Mouse (Mus musculus) heart, embryonic 14.5 days (tissue): ENCODE measurements at regions not wholly inside any gene's neighbourhood (a gene's known extent, or its start where the extent isn't known, plus 50 kb on each side); places are given as distances from the start of the nearest gene placed in this dataset.

Experiments
- ATAC-seq: fragments of 200-750 bp; cut with Nextera tagmentation; 2 replicates; pipeline ENCODE4 v1.8.0; 2017; ENCODE audit warnings: low read depth, moderate TSS enrichment; ENCODE audit not compliant: insufficient number of reproducible peaks, insufficient read depth, low FRiP score
- H3K27ac ChIP-seq, 2 experiments: fragments of 200-500 bp in 1 of 2; fragments of 300-500 bp in 1 of 2; sonication (generic) in 1 of 2; replicated peaks in 1 of 2; 2 replicates each; pipeline ENCODE4 v1.5.1; 2012 to 2014; ENCODE audit warnings: low read depth in 2 of 2, low read length in 2 of 2, control low read depth in 1 of 2, mild to moderate bottlenecking in 1 of 2, mixed read lengths in 1 of 2; ENCODE audit not compliant: control insufficient read depth in 1 of 2, insufficient read depth in 1 of 2
- H3K27me3 ChIP-seq: fragments of 300-500 bp; sonication (generic); 2 replicates; pipeline ENCODE4 v1.6.1; 2014; ENCODE audit warnings: mild to moderate bottlenecking, low read length, control low read depth; ENCODE audit not compliant: control insufficient read depth, insufficient read depth
- H3K36me3 ChIP-seq: fragments of 300-500 bp; sonication (generic); 2 replicates; pipeline ENCODE4 v1.6.1; 2014; ENCODE audit warnings: mild to moderate bottlenecking, control low read depth, low read length, mixed read lengths; ENCODE audit not compliant: control insufficient read depth, insufficient read depth
- H3K4me1 ChIP-seq, 2 experiments: fragments of 200-500 bp in 1 of 2; fragments of 300-500 bp in 1 of 2; sonication (generic) in 1 of 2; 2 replicates each; pipeline ENCODE4 v1.6.1; 2012 to 2014; ENCODE audit warnings: low read length in 2 of 2, control low read depth in 1 of 2, mixed read lengths in 1 of 2; ENCODE audit not compliant: control insufficient read depth in 2 of 2, insufficient read depth in 2 of 2
- H3K4me2 ChIP-seq: fragments of 300-500 bp; sonication (generic); 2 replicates; pipeline ENCODE4 v1.6.1; 2014; ENCODE audit warnings: mild to moderate bottlenecking, low read length
- H3K4me3 ChIP-seq, 2 experiments: fragments of 200-500 bp in 1 of 2; fragments of 300-500 bp in 1 of 2; sonication (generic) in 1 of 2; 2 replicates each; pipeline ENCODE4 v1.5.1; 2012 to 2014; ENCODE audit warnings: low read length in 2 of 2, mild to moderate bottlenecking in 2 of 2, control low read depth in 1 of 2, low read depth in 1 of 2, moderate library complexity in 1 of 2; ENCODE audit not compliant: control insufficient read depth in 1 of 2, insufficient read depth in 1 of 2
- H3K9ac ChIP-seq: fragments of 300-500 bp; sonication (generic); 2 replicates; pipeline ENCODE4 v1.6.1; 2014; ENCODE audit warnings: mild to moderate bottlenecking, low read length
- H3K9me3 ChIP-seq: fragments of 300-500 bp; sonication (generic); 2 replicates; pipeline ENCODE4 v1.6.1; 2016; ENCODE audit warnings: low read length, control low read depth; ENCODE audit not compliant: control insufficient read depth
- WGBS: fragments of 180-500 bp; shearing (Covaris S2); extraction: QIAGEN DNeasy Blood & Tissue Kit; methylation state at CpG from one replicate; pipeline ENCODE4 v1.1.7; 2014; 5-methylcytosine and 5-hydroxymethylcytosine counted together

DNA sequence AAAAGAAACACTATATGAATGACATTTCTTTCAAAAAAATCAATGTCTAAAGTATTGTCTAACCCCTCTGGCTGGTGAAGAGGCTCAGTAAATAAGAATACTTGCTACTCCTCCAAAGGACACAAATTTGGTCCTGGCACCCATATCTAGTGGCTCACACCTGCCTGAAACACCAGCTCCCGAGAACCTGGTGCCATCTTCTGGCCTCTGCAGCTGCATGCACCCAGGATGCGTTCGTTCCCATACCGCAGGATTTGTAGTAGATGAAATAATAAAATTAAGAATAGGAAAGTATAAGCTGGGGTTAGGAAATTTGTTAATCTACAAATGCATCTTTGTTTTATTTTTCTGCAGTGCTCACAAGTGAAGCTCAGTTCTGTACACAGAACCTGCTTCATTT lies 922.5 kb upstream of the Tenm2 start:
- H3K4me1 ChIP-seq, result peaks cover 2 to 4% of the 10 kb centered on the region in 2 experiments; a peak in 2 of 4 replicates
- WGBS, result 95% methylated on average over 4 of the region's 4 CpGs
- no peak for ATAC-seq
- H3K27ac ChIP-seq, result no peak overlapping the region
- no peaks in the 10 kb centered on the region for H3K9me3 ChIP-seq
- H3K27me3 ChIP-seq, result no peaks in the 10 kb centered on the region
- H3K4me2 ChIP-seq, result no peak overlapping the region
- H3K36me3 ChIP-seq, result no peaks in the 10 kb centered on the region
- H3K9ac ChIP-seq, result no peak overlapping the region
- H3K4me3 ChIP-seq, result no peak overlapping the region

DNA sequence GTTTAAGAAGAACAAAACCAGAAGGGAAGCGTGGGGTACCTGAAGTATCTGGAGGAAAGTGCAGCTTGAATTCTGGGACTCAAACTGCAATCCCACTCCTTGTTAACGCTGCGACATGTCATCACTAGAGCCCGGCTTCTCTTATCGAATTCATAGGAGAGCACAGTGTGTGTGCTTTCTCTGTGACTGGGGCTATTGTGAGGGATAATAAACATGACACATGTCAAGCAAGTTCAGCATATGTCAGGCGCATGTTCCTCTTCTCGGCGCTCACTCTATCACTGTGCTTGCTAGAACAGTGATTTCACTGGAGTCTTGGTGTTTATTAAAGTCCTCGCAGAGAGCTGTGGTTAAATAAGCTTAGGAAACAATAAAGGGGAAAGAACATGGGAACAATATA lies 921.2 kb upstream of the Tenm2 start:
- Histone ChIP-seq H3K27ac (0 out of 4 replicates have a peak overlapping the region, but pooled peaks of 1 of the 2 experiments have one; percentile 19), H3K9ac (no peak overlapping the region), H3K27me3 (no peaks in the 10 kb centered on the region), H3K9me3 (no peaks in the 10 kb centered on the region), H3K4me3 (no peak overlapping the region), H3K4me2 (peak overlapping the region; percentile 13; the same call in 1 of the 2 replicates), H3K36me3 (no peaks in the 10 kb centered on the region), H3K4me1 (peaks cover 2 to 4% of the 10 kb centered on the region in 2 experiments; a peak in 2 of 4 replicates)
- ATAC-seq, result 0 out of 2 replicates have a peak, but pooled peaks have one; percentile 43
- WGBS, result 30% methylated on average over 9 of the region's 9 CpGs

DNA sequence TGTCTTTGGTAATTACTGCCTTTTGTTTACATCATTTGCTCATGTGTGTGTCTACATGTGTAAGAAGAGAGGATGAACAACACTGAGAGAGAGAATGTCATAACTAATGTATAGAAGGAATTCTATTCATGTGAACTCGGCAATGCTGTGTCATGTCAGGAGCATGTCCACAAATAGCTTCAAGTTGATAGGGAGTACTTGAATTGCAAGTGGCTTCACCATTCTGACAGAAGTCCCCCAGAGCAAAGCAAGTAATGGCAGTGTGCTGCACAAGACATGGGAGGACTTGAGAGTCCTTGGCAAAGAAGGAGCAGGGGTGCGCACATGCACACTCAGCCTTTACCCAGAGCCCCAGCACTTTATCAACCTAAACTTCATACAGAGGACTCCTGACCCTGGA lies 919.9 kb upstream of the Tenm2 start:
- Histone ChIP-seq H3K4me3 (no peak overlapping the region), H3K4me2 (no peak overlapping the region), H3K9ac (no peak overlapping the region), H3K27ac (peak overlapping the region; percentile 51 to 53; a peak in 2 of 4 replicates), H3K36me3 (no peaks in the 10 kb centered on the region), H3K9me3 (no peaks in the 10 kb centered on the region), H3K4me1 (peaks cover 2 to 4% of the 10 kb centered on the region in 2 experiments; a peak in 2 of 4 replicates), H3K27me3 (no peaks in the 10 kb centered on the region)
- ATAC-seq, result no peak
- whole genome bisulfite sequencing, result 44% methylated on average over 2 of the region's 2 CpGs

DNA sequence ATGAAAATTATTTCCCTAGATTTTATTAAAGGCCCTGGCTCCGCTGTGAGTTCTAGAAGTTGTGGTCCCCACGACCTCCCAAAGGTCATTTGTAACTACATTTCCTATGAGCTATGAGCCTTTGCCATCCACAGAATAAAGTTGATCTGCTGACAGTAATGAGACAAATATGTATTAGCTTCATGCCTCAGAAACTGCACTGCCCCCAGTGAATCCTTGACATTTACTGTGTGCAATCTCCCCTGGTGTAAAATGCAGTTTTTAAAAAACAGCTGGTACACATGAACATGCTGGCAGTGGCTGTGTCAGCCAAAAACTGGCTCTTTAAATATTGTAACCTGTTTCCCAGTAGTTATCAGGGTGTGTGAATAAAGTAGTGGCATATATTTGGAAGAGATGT lies 907.7 kb upstream of the Tenm2 start:
- 88% methylated on average over 2 of the region's 2 CpGs for WGBS
- Histone ChIP-seq H3K4me3 (no peak overlapping the region), H3K4me1 (no peaks in the 10 kb centered on the region), H3K27me3 (no peaks in the 10 kb centered on the region), H3K27ac (no peak overlapping the region), H3K9me3 (no peaks in the 10 kb centered on the region), H3K9ac (no peak overlapping the region), H3K4me2 (no peak overlapping the region), H3K36me3 (no peaks in the 10 kb centered on the region)
- no peak for ATAC-seq

DNA sequence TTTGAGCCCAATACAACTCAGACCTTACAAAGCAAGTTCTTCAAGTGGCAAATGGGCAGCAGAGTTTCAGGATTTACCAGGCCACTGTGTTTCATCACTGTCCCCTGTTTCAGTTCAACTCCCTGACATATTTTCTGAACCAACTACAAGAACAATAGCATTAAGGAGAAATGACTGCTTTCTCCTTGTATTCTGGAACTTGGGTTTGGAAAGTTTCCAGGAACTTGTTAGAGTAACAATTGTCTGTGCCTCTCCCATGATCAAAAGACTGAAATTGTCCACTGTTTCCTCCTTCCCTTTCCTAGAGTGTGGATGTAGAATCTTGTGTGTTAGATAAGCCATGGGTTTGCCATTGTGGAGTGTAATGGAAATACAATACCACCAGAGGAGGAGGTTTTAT lies 893.1 kb upstream of the Tenm2 start:
- ATAC-seq, result no peak
- Histone ChIP-seq H3K27ac (no peak overlapping the region), H3K36me3 (no peaks in the 10 kb centered on the region), H3K4me2 (no peak overlapping the region), H3K9ac (no peak overlapping the region), H3K4me1 (no peaks in the 10 kb centered on the region), H3K4me3 (no peak overlapping the region), H3K9me3 (no peaks in the 10 kb centered on the region), H3K27me3 (no peaks in the 10 kb centered on the region)

DNA sequence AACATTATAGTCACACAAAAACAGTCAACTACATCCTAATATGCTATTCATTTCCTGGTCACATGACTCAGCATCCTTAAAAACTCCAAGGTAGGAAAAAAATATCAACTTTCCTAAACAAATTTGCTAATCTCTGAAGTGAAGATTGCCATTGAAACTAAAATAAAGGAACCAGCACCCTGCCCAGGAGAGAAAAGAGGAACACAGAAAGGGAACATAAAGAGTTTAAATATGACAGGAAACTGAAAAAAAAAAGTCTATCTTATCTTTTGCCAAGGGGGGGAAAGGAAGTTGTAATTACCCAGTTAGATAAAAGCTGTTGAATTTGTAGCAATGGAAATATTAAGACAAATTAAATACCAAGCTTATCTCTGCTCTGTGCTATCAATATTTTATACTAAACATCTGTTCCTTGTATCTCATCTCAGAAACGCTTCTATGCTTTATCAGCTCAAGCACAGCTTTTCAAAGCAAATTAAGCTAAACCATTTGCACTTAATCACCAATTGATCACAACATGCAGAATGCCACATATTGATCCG lies 888.1 kb upstream of the Tenm2 start:
- 57% methylated on average over 2 of the region's 2 CpGs for WGBS
- H3K27ac ChIP-seq, result no peak overlapping the region
- H3K4me1 ChIP-seq, result no peaks in the 10 kb centered on the region
- no peaks in the 10 kb centered on the region for H3K9me3 ChIP-seq
- no peaks in the 10 kb centered on the region for H3K27me3 ChIP-seq
- H3K4me2 ChIP-seq, result no peak overlapping the region
- H3K9ac ChIP-seq, result no peak overlapping the region
- no peak for ATAC-seq
- no peak overlapping the region for H3K4me3 ChIP-seq
- H3K36me3 ChIP-seq, result no peaks in the 10 kb centered on the region

DNA sequence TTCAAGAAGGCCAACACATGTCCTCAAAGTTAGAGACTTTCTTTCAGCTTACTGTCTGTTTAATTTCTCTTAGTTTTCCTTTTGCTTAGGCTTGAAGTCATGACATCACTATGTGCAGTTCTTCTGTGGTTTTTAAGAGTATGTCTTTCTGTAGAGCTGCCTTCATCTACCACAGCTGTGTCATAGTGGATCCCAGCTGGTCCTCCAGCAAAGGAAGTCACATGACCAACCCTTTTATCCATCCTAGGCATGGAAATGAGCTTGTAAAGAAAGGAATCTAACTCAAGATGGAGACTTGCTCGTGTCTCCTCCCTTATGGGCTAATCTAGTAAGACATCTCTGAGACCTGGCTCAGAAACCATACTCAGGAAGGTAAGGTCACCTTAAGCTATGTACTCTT lies 886.7 kb upstream of the Tenm2 start:
- ATAC-seq, result no peak
- no peak overlapping the region for H3K4me2 ChIP-seq
- H3K9me3 ChIP-seq, result no peaks in the 10 kb centered on the region
- 61% methylated on average over 1 of the region's 1 CpGs for WGBS
- H3K27me3 ChIP-seq, result no peaks in the 10 kb centered on the region
- no peaks in the 10 kb centered on the region for H3K36me3 ChIP-seq
- H3K4me3 ChIP-seq, result no peak overlapping the region
- no peak overlapping the region for H3K9ac ChIP-seq
- H3K27ac ChIP-seq, result no peak overlapping the region
- no peaks in the 10 kb centered on the region for H3K4me1 ChIP-seq

DNA sequence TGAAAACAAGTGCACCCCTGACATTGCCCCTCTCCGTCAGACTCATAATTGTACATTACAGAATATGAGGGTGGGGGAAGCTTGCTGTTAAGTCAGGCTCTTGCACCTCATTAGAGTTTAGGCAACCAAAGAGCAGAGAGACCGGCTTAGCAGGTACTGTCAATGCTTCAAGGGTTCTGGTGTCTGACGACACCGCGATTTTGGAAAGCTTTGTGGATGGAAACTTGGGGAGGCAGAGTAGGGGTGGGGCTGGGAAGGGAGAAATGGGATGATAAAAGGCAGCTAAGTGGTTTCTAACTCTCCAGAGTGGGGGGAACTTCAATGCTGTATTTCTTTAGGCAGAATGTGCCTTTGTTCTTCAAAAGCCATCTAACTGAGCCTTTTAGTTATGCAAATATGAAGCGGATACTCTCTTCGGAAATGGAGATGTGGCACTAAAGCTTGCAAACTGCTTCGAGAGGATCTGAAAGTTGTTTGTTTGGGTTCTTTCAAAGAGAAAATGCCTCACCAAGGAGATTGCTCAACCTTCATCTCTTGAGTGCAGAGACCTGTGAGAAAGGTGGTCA lies 885.4 kb upstream of the Tenm2 start:
- WGBS, result 35% methylated on average over 8 of the region's 8 CpGs

More for the DNA sequence above, 885.4 kb upstream of the Tenm2 start:
- H3K36me3 ChIP-seq, result no peaks in the 10 kb centered on the region
- no peaks in the 10 kb centered on the region for H3K9me3 ChIP-seq
- no peaks in the 10 kb centered on the region for H3K4me1 ChIP-seq
- no peak overlapping the region for H3K27ac ChIP-seq
- H3K9ac ChIP-seq, result no peak overlapping the region
- H3K4me3 ChIP-seq, result no peak overlapping the region
- no peak for ATAC-seq
- no peak overlapping the region for H3K4me2 ChIP-seq
- H3K27me3 ChIP-seq, result no peaks in the 10 kb centered on the region
